Mouse (Mus musculus): ENCODE data around the gene Plekhg1. TPM values are rescaled to one million over a fixed set of nuclear protein-coding genes. Genes with fewer than 3 reads are reported as not detected.

Gene Plekhg1
- total RNA-seq (2022): 1 to 10 TPM; 4.0 to 8.7 (median 6.7) TPM

GRCm38 (mm10) chr10:3740148-3740503 is at the start of gene Plekhg1:
Plekhg1 (plus strand) TSS chr10:3740364.
- DNase-seq: peak; percentile 74

- DNase-seq: no peak
Measured at GRCm38 (mm10) chr10:3692791-3693190, 47.4 kb upstream of the Plekhg1 start.

GRCm38 (mm10) chr10:3693699-3694280 is 46.4 kb upstream of the Plekhg1 start:
- DNase-seq: no peak

- DNase-seq: no peak
Measured at GRCm38 (mm10) chr10:3695332-3695905, 44.7 kb upstream of the Plekhg1 start.

GRCm38 (mm10) chr10:3696727-3697348 is 43.3 kb upstream of the Plekhg1 start:
- peak; percentile 5 for DNase-seq

- no peak for DNase-seq
Measured at GRCm38 (mm10) chr10:3697500-3697899, 42.7 kb upstream of the Plekhg1 start.

- no peak for DNase-seq
Measured at GRCm38 (mm10) chr10:3700225-3701073, 39.7 kb upstream of the Plekhg1 start.

GRCm38 (mm10) chr10:3701832-3702231 is 38.3 kb upstream of the Plekhg1 start:
- DNase-seq: no peak

- no peak for DNase-seq
Measured at GRCm38 (mm10) chr10:3702585-3702984, 37.6 kb upstream of the Plekhg1 start.

- DNase-seq: no peak
Measured at GRCm38 (mm10) chr10:3706231-3706630, 33.9 kb upstream of the Plekhg1 start.

- no peak for DNase-seq
Measured at GRCm38 (mm10) chr10:3710081-3710480, 30.1 kb upstream of the Plekhg1 start.

GRCm38 (mm10) chr10:3715302-3715943 is 24.7 kb upstream of the Plekhg1 start:
- DNase-seq: no peak

GRCm38 (mm10) chr10:3718021-3718865 is 21.9 kb upstream of the Plekhg1 start:
- DNase-seq: peak; percentile 13

- no peak for DNase-seq
Measured at GRCm38 (mm10) chr10:3720296-3720695, 19.9 kb upstream of the Plekhg1 start.

- DNase-seq: no peak
Measured at GRCm38 (mm10) chr10:3722339-3722738, 17.8 kb upstream of the Plekhg1 start.

- no peak for DNase-seq
Measured at GRCm38 (mm10) chr10:3724665-3725064, 15.5 kb upstream of the Plekhg1 start.

GRCm38 (mm10) chr10:3729666-3730065 is 10.5 kb upstream of the Plekhg1 start:
- DNase-seq: no peak

GRCm38 (mm10) chr10:3730314-3730713 is 9.8 kb upstream of the Plekhg1 start:
- no peak for DNase-seq

- DNase-seq: no peak
Measured at GRCm38 (mm10) chr10:3737034-3737433, 3.1 kb upstream of the Plekhg1 start.

- peak; percentile 9 for DNase-seq
Measured at GRCm38 (mm10) chr10:3740504-3741388, 582 bp downstream of the Plekhg1 start.

- no peak for DNase-seq
Measured at GRCm38 (mm10) chr10:3741791-3742190, 1.6 kb downstream of the Plekhg1 start.
